In the genomic region with DNA sequence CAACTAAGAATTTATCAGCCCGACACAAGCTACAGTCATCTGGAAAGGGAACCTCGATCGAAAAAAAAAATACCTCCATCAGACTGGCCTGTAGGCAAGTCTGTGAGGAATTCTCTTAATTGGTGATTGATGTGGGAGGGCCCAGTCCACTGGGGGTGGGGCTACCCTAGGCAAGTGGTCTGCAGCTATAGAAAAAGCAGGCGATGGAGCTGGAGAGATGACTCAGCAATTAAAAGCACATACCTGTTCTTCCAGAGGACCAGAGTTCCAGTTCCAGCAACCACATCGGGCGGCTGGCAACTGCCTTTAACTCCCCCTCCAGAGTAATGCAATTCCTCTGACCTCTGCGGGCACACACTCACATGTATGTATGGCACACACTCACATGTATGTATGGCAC, we compare ENCODE assay signal across 18 mouse cellular contexts. TPM values are rescaled to one million over a fixed set of nuclear protein-coding genes. Genes with fewer than 3 reads are reported as not detected.
"Had no signal": no experiment of that assay in that cellular context is flagged by ENCODE, and none has a peak within 500 bp of the region (broad histone marks: within the 10 kb centered on the region; RNA-seq: fewer than 3 reads in every experiment).

No protein-coding gene starts in this region.

- H3K36me3 ChIP-seq: kidney, embryonic 15.5 days; limb, embryonic 12.5 days; limb, embryonic 15.5 days; liver, embryonic 15.5 days; lung, embryonic 15.5 days; midbrain, embryonic 10.5 days; midbrain, embryonic 13.5 days had no signal

- H3K27ac ChIP-seq: kidney, embryonic 15.5 days; limb, embryonic 12.5 days; limb, embryonic 15.5 days; liver, embryonic 15.5 days; lung, embryonic 15.5 days; midbrain, embryonic 10.5 days; midbrain, embryonic 13.5 days had no signal

- H3K9me3 ChIP-seq: kidney, embryonic 15.5 days; limb, embryonic 12.5 days; limb, embryonic 15.5 days; liver, embryonic 15.5 days; lung, embryonic 15.5 days; midbrain, embryonic 10.5 days; midbrain, embryonic 13.5 days had no signal

- H3K27me3 ChIP-seq: kidney, embryonic 15.5 days; limb, embryonic 12.5 days; limb, embryonic 15.5 days; lung, embryonic 15.5 days; midbrain, embryonic 13.5 days had no signal

- H3K4me2 ChIP-seq: kidney, embryonic 15.5 days; limb, embryonic 12.5 days; limb, embryonic 15.5 days; liver, embryonic 11.5 days; liver, embryonic 15.5 days; lung, embryonic 15.5 days; midbrain, embryonic 13.5 days had no signal

- H3K9ac ChIP-seq: kidney, embryonic 15.5 days; limb, embryonic 12.5 days; limb, embryonic 15.5 days; liver, embryonic 15.5 days; lung, embryonic 15.5 days; midbrain, embryonic 13.5 days had no signal

- ATAC-seq: midbrain, embryonic 13.5 days; midbrain, embryonic 16.5 days had no signal

- DNase-seq: kidney, postnatal 14 days; left cerebral cortex, postnatal 4 days; lung, adult 18-20 months; lung, postnatal 10 days; lung, postnatal 36 days; thymus, adult 2 months; thymus, postnatal 14 days; thymus, postnatal 4 days had no signal

- H3K4me1 ChIP-seq: limb, embryonic 12.5 days; limb, embryonic 15.5 days; liver, embryonic 15.5 days; megakaryocyte, embryonic 14.5 days; midbrain, embryonic 10.5 days had no signal

- H3K4me3 ChIP-seq: kidney, embryonic 15.5 days; limb, embryonic 12.5 days; limb, embryonic 15.5 days; liver, embryonic 15.5 days; lung, embryonic 15.5 days; megakaryocyte, embryonic 14.5 days; midbrain, embryonic 10.5 days; midbrain, embryonic 13.5 days had no signal

RNA-seq across cellular contexts. Expression of a gene that starts 7.5 kb away (rescaled TPM):
- polyA plus RNA-seq: liver, embryonic 15.5 days had no signal
